Mouse (Mus musculus) heart, adult 9 months (tissue): ENCODE results near the gene Hp1bp3.
A peak's percentile ranks its signal among the peaks of the same experiment; 100 is the strongest.

Experiments
- DNase-seq, 2 experiments: peaks; one replicate each; pipeline ENCODE4 v3.0.0; 2022; ENCODE audit warnings: low spot score in 2 of 2

Gene Hp1bp3

GRCm38 (mm10) chr4:138216200-138216890 is at the start of gene Hp1bp3:
Hp1bp3 (plus strand) TSS chr4:138216296.
- DNase-seq: peak; percentile 85 to 88

- DNase-seq: no peak
Measured at GRCm38 (mm10) chr4:138166519-138166918, 49.6 kb upstream of the Hp1bp3 start.

- DNase-seq: no peak
Measured at GRCm38 (mm10) chr4:138168162-138168561, 47.9 kb upstream of the Hp1bp3 start.

GRCm38 (mm10) chr4:138169420-138169819 is 46.7 kb upstream of the Hp1bp3 start:
- DNase-seq: no peak

GRCm38 (mm10) chr4:138172686-138173085 is 43.4 kb upstream of the Hp1bp3 start:
- no peak for DNase-seq

GRCm38 (mm10) chr4:138179391-138179790 is 36.7 kb upstream of the Hp1bp3 start:
- no peak for DNase-seq

GRCm38 (mm10) chr4:138180719-138181118 is 35.4 kb upstream of the Hp1bp3 start:
- DNase-seq: no peak

GRCm38 (mm10) chr4:138184056-138184455 is 32.0 kb upstream of the Hp1bp3 start:
- DNase-seq: no peak

GRCm38 (mm10) chr4:138184573-138184981 is 31.5 kb upstream of the Hp1bp3 start:
- peak in 1 of 2 experiments; percentile 15 for DNase-seq

GRCm38 (mm10) chr4:138185961-138186360 is 30.1 kb upstream of the Hp1bp3 start:
- no peak for DNase-seq

GRCm38 (mm10) chr4:138187995-138188394 is 28.1 kb upstream of the Hp1bp3 start:
- no peak for DNase-seq

GRCm38 (mm10) chr4:138192561-138192960 is 23.5 kb upstream of the Hp1bp3 start:
- no peak for DNase-seq

GRCm38 (mm10) chr4:138200769-138201168 is 15.3 kb upstream of the Hp1bp3 start:
- no peak for DNase-seq

- no peak for DNase-seq
Measured at GRCm38 (mm10) chr4:138201696-138202095, 14.4 kb upstream of the Hp1bp3 start.

GRCm38 (mm10) chr4:138210116-138210515 is 6.0 kb upstream of the Hp1bp3 start:
- DNase-seq: no peak

- DNase-seq: peak in 1 of 2 experiments; percentile 4
Measured at GRCm38 (mm10) chr4:138213861-138214260, 2.2 kb upstream of the Hp1bp3 start.

- DNase-seq: no peak
Measured at GRCm38 (mm10) chr4:138215671-138216199, 361 bp upstream of the Hp1bp3 start.

GRCm38 (mm10) chr4:138216891-138217392 is 846 bp downstream of the Hp1bp3 start:
- peak; percentile 98 for DNase-seq

GRCm38 (mm10) chr4:138217441-138217840 is 1.3 kb downstream of the Hp1bp3 start:
- DNase-seq: peak in 1 of 2 experiments; percentile 27

GRCm38 (mm10) chr4:138217951-138218685 is 2.0 kb downstream of the Hp1bp3 start:
- DNase-seq: no peak

GRCm38 (mm10) chr4:138219331-138219730 is 3.2 kb downstream of the Hp1bp3 start:
- no peak for DNase-seq

- DNase-seq: no peak
Measured at GRCm38 (mm10) chr4:138220761-138221160, 4.7 kb downstream of the Hp1bp3 start.

GRCm38 (mm10) chr4:138221406-138221805 is 5.3 kb downstream of the Hp1bp3 start:
- no peak for DNase-seq
